Mouse (Mus musculus): Measurements from ENCODE around the gene Msi2.

DNA sequence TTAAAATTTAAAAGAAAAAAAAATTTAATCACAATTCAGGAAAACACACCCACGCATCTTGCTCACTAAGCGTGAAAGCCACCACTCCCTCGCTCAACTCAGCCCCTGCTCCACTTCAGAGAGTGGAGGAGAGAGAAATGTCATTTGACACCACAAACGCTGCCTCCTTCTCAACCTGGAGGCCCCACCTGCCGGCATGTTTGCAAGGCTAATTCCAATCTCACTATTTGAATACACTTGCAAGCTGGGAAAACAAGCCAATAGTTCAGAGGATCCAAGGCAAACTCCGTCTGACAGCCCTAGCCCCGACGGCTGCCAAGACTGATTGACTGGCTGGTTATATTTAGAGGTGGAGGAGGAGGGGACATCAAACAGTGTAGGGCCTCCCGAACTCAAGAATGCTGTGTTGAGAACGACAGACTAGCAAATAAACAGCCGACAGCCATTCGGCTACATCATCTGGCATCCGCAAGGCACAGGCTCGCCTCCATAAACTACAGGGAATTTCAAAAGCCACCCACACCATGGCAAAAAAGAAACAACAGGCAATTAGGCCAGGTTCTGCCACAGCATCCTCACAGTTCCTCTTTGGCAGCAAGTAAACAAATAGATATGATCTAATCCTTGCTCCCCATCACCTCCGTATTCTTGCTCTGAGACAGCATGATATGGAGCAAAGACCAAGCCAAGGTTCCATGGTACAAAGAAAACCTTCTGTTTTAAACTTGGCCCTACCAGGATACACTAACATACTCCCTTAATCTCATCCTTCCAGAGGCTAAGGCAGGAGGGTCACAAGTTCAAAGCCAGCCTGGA is 97.9 kb downstream of the Msi2 start:
- TF ChIP-seq CTCF (IDR thresholded peaks at IDR 0.05; ENCODE audit: extremely low read depth, insufficient read depth, insufficient read length, insufficient replicate concordance) (no peak), POLR2A (IDR thresholded peaks at IDR 0.05; ENCODE audit: low read depth, low read length) (no peak; the same call in 1 of the 2 replicates)
